Mouse (Mus musculus): ENCODE measurements around the gene Tpcn1. TPM values are rescaled to one million over a fixed set of nuclear protein-coding genes. Genes with fewer than 3 reads are reported as not detected.

The Tpcn1 gene
- total and polyA plus RNA-seq, 2 experiments, result 7.6 to 51.9 TPM

- peak; percentile 89 for DNase-seq (ENCODE audit: extremely low read depth, low read depth, low spot score)
- WGBS, result 35% methylated on average over 8 of the region's 8 CpGs
Observed at GRCm38 (mm10) chr5:120490679-120491192, 97.7 kb downstream of the Tpcn1 start.

GRCm38 (mm10) chr5:120487844-120488243 is 100.6 kb downstream of the Tpcn1 start:
- Histone ChIP-seq H3K27ac (replicated peaks; ENCODE audit: insufficient read depth, low read depth, low read length) (no peak overlapping the region), H3K79me2 (ENCODE audit: control insufficient read depth, insufficient read depth, low read length) (no peaks in the 10 kb centered on the region), H3K9ac (ENCODE audit: low read depth, low read length) (no peak overlapping the region), H3K4me3 (ENCODE audit: insufficient read depth, low read depth, low read length) (no peak overlapping the region), H3K36me3 (ENCODE audit: control insufficient read depth, insufficient read depth, low read length) (peaks cover 3% of the 10 kb centered on the region; the same call in 1 of the 2 replicates), H3K27me3 (ENCODE audit: control insufficient read depth, insufficient read depth, low read length) (no peaks in the 10 kb centered on the region), H3K4me1 (ENCODE audit: control insufficient read depth, insufficient read depth, low read length) (peaks cover 18% of the 10 kb centered on the region)
- no peak for DNase-seq (ENCODE audit: extremely low read depth, low read depth, low spot score)
- TF ChIP-seq POLR2A (IDR thresholded peaks at IDR 0.05; ENCODE audit: extremely low read depth, insufficient read depth, low read length) (no peak), CTCF (IDR thresholded peaks at IDR 0.05; ENCODE audit: low read depth, low read length) (no peak)
- 89% methylated on average over 8 of the region's 8 CpGs for WGBS

More at GRCm38 (mm10) chr5:120490679-120491192, 97.7 kb downstream of the Tpcn1 start:
- peak overlapping the region; percentile 82 for H3K27ac ChIP-seq (replicated peaks; ENCODE audit: insufficient read depth, low read depth, low read length)
- TF ChIP-seq CTCF (IDR thresholded peaks at IDR 0.05; ENCODE audit: low read depth, low read length) (no peak), POLR2A (IDR thresholded peaks at IDR 0.05; ENCODE audit: extremely low read depth, insufficient read depth, low read length) (no peak)
- peaks cover 23% of the 10 kb centered on the region for H3K4me1 ChIP-seq (ENCODE audit: control insufficient read depth, insufficient read depth, low read length)
- no peaks in the 10 kb centered on the region for H3K79me2 ChIP-seq (ENCODE audit: control insufficient read depth, insufficient read depth, low read length)
- peaks cover 3% of the 10 kb centered on the region; the same call in 1 of the 2 replicates for H3K36me3 ChIP-seq (ENCODE audit: control insufficient read depth, insufficient read depth, low read length)
- no peaks in the 10 kb centered on the region for H3K27me3 ChIP-seq (ENCODE audit: control insufficient read depth, insufficient read depth, low read length)
- no peak overlapping the region for H3K4me3 ChIP-seq (ENCODE audit: insufficient read depth, low read depth, low read length)
- peak overlapping the region; percentile 33 for H3K9ac ChIP-seq (ENCODE audit: low read depth, low read length)

Other genes starting within 250 kb of the Tpcn1 start
- not detected in 2 replicates for gene Lhx5, start 157.0 kb downstream of the Tpcn1 start, total RNA-seq (2014; rRNA removed)
- gene Lhx5, start 157.0 kb downstream of the Tpcn1 start, polyA plus RNA-seq (2012; rRNA removed), result not detected in 2 replicates
- 11.7 and 23.2 TPM in 2 replicates for gene Sdsl, start 115.9 kb downstream of the Tpcn1 start, total RNA-seq (2014; rRNA removed)
- gene Sdsl, start 115.9 kb downstream of the Tpcn1 start, polyA plus RNA-seq (2012; rRNA removed), result 18.6 and 25.9 TPM in 2 replicates
- 410 and 645 TPM in 2 replicates for gene Sds, start 112.1 kb downstream of the Tpcn1 start, total RNA-seq (2014; rRNA removed)
- 648 and 709 TPM in 2 replicates for gene Sds, start 112.1 kb downstream of the Tpcn1 start, polyA plus RNA-seq (2012; rRNA removed)
- gene Plbd2, start 85.0 kb downstream of the Tpcn1 start, total RNA-seq (2014; rRNA removed), result 18.1 and 28.9 TPM in 2 replicates
- gene Plbd2, start 85.0 kb downstream of the Tpcn1 start, polyA plus RNA-seq (2012; rRNA removed), result 41.9 and 42.0 TPM in 2 replicates
- 40.6 and 78.9 TPM in 2 replicates for gene Slc8b1, start 77.5 kb downstream of the Tpcn1 start, total RNA-seq (2014; rRNA removed)
- gene Slc8b1, start 77.5 kb downstream of the Tpcn1 start, polyA plus RNA-seq (2012; rRNA removed), result 47.6 and 52.4 TPM in 2 replicates
- gene Iqcd, start 343 bp upstream of the Tpcn1 start, total RNA-seq (2014; rRNA removed), result 0.09 TPM in 1 of 2 replicates, not detected in the other
- gene Iqcd, start 343 bp upstream of the Tpcn1 start, polyA plus RNA-seq (2012; rRNA removed), result 0.15 and 0.22 TPM in 2 replicates
- gene Rita1, start 23.9 kb upstream of the Tpcn1 start, total RNA-seq (2014; rRNA removed), result 4.4 and 5.9 TPM in 2 replicates
- 9.1 and 10.5 TPM in 2 replicates for gene Rita1, start 23.9 kb upstream of the Tpcn1 start, polyA plus RNA-seq (2012; rRNA removed)
- 15.2 and 19.8 TPM in 2 replicates for gene Ddx54, start 24.1 kb upstream of the Tpcn1 start, total RNA-seq (2014; rRNA removed)
- 24.2 and 24.6 TPM in 2 replicates for gene Ddx54, start 24.1 kb upstream of the Tpcn1 start, polyA plus RNA-seq (2012; rRNA removed)
- not detected in 2 replicates for gene Cfap73, start 45.6 kb upstream of the Tpcn1 start, total RNA-seq (2014; rRNA removed)
- not detected in 2 replicates for gene Cfap73, start 45.6 kb upstream of the Tpcn1 start, polyA plus RNA-seq (2012; rRNA removed)
- 0.09 and 0.54 TPM in 2 replicates for gene Rasal1, start 60.1 kb upstream of the Tpcn1 start, total RNA-seq (2014; rRNA removed)
- 0.10 and 0.95 TPM in 2 replicates for gene Rasal1, start 60.1 kb upstream of the Tpcn1 start, polyA plus RNA-seq (2012; rRNA removed)
- gene Dtx1, start 123.3 kb upstream of the Tpcn1 start, total RNA-seq (2014; rRNA removed), result 0.65 and 1.4 TPM in 2 replicates
- 0.75 and 1.3 TPM in 2 replicates for gene Dtx1, start 123.3 kb upstream of the Tpcn1 start, polyA plus RNA-seq (2012; rRNA removed)
- 1.8 and 1.9 TPM in 2 replicates for gene Oas2, start 161.2 kb upstream of the Tpcn1 start, total RNA-seq (2014; rRNA removed)
- gene Oas2, start 161.2 kb upstream of the Tpcn1 start, polyA plus RNA-seq (2012; rRNA removed), result 1.3 and 5.4 TPM in 2 replicates
- 0.87 and 1.4 TPM in 2 replicates for gene Oas3, start 189.0 kb upstream of the Tpcn1 start, total RNA-seq (2014; rRNA removed)
- gene Oas3, start 189.0 kb upstream of the Tpcn1 start, polyA plus RNA-seq (2012; rRNA removed), result 0.91 and 1.7 TPM in 2 replicates
- gene Oas1e, start 206.9 kb upstream of the Tpcn1 start, total RNA-seq (2014; rRNA removed), result not detected in 2 replicates
- not detected in 2 replicates for gene Oas1e, start 206.9 kb upstream of the Tpcn1 start, polyA plus RNA-seq (2012; rRNA removed)
- gene Oas1c, start 223.8 kb upstream of the Tpcn1 start, total RNA-seq (2014; rRNA removed), result 1.5 TPM in 2 replicates
- gene Oas1c, start 223.8 kb upstream of the Tpcn1 start, polyA plus RNA-seq (2012; rRNA removed), result 0.39 and 1.6 TPM in 2 replicates